Mouse (Mus musculus) neural tube, embryonic 14.5 days (tissue): ENCODE results near the gene Mb21d2. TPM values are rescaled to one million over a fixed set of nuclear protein-coding genes. Genes with fewer than 3 reads are reported as not detected.

Experiments
- ATAC-seq: fragments of 200-750 bp; cut with Nextera tagmentation; 2 replicates; pipeline ENCODE4 v1.8.0; 2017; ENCODE audit warnings: low read depth, mild to moderate bottlenecking, moderate TSS enrichment, moderate library complexity
- H3K27ac ChIP-seq: fragments of 300-500 bp; sonication (generic); 2 replicates; pipeline ENCODE4 v1.5.1; 2014; ENCODE audit warnings: low read depth, mild to moderate bottlenecking, control low read depth, low read length, moderate library complexity, mixed read lengths
- H3K27me3 ChIP-seq: fragments of 300-500 bp; sonication (generic); 2 replicates; pipeline ENCODE4 v1.6.1; 2014; ENCODE audit warnings: low read length; ENCODE audit not compliant: control insufficient read depth, insufficient read depth
- H3K36me3 ChIP-seq: fragments of 300-500 bp; sonication (generic); 2 replicates; pipeline ENCODE4 v1.6.1; 2014; ENCODE audit warnings: low read length, mixed read lengths; ENCODE audit not compliant: control insufficient read depth, insufficient read depth
- H3K4me1 ChIP-seq: fragments of 300-500 bp; sonication (generic); 2 replicates; pipeline ENCODE4 v1.6.1; 2014; ENCODE audit warnings: low read length; ENCODE audit not compliant: control insufficient read depth, insufficient read depth
- H3K4me2 ChIP-seq: fragments of 300-500 bp; sonication (generic); 2 replicates; pipeline ENCODE4 v1.6.1; 2014; ENCODE audit warnings: mild to moderate bottlenecking, low read depth, low read length, control low read depth
- H3K4me3 ChIP-seq: fragments of 300-500 bp; sonication (generic); 2 replicates; pipeline ENCODE4 v1.5.1; 2014; ENCODE audit warnings: low read depth, low read length, control low read depth, mixed read lengths
- H3K9ac ChIP-seq: fragments of 300-500 bp; sonication (generic); replicated peaks from 2 replicates; pipeline ENCODE4 v1.6.1; 2014; ENCODE audit warnings: low read depth, mild to moderate bottlenecking, control low read depth, low read length, mixed read lengths
- H3K9me3 ChIP-seq: fragments of 300-500 bp; sonication (generic); 2 replicates; pipeline ENCODE4 v1.6.1; 2016; ENCODE audit warnings: low read length; ENCODE audit not compliant: control insufficient read depth
- WGBS: fragments of 180-500 bp; shearing (Covaris S2); extraction: QIAGEN DNeasy Blood & Tissue Kit; methylation state at CpG from one replicate; pipeline ENCODE4 v1.1.7; 2014; 5-methylcytosine and 5-hydroxymethylcytosine counted together
- polyA plus RNA-seq: library from polyadenylated mRNA; unstranded; fragments of >200 nt; fragmentation: Nextera tagmentation; extraction: Ambion mirVana; gene quantifications from 2 replicates; pipeline ENCODE4 v1.2.1, GENCODE M21; 2014

Mb21d2 gene
- polyA plus RNA-seq, 1 experiment from 2014 or later, result 18.7 TPM

DNA sequence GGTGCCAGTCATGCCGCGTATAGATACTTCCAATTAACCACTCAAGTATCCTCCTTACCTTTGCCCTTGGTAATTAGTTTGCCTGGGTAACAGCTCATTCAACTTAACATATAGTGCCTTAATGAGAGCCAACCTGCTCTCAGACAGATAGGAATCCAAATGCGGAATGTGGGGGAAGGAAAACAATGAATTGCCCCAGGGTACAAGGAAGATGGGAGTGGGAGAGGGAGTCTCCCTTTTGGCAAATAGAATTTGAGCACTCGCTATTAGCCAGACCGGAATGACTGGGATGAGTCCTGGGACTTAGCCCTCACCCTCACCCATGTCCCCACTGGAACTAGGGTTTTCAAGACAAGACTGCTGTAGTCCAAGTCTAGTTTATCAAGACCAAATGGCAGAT lies 953 bp upstream of the Mb21d2 start:
- H3K27me3 ChIP-seq, result no peaks in the 10 kb centered on the region
- peaks cover 14% of the 10 kb centered on the region for H3K4me1 ChIP-seq
- no peaks in the 10 kb centered on the region for H3K9me3 ChIP-seq
- H3K4me2 ChIP-seq, result peak overlapping the region; percentile 72
- WGBS, result 6% methylated on average over 5 of the region's 5 CpGs
- H3K27ac ChIP-seq, result no peak overlapping the region; the same call in 1 of the 2 replicates
- ATAC-seq, result no peak
- no peaks in the 10 kb centered on the region for H3K36me3 ChIP-seq
- H3K4me3 ChIP-seq, result peak overlapping the region; percentile 93
- no peak overlapping the region; the same call in 1 of the 2 replicates for H3K9ac ChIP-seq

GRCm38 (mm10) chr16:28929686-28930291 lies 316 bp upstream of the Mb21d2 start:
- Histone ChIP-seq H3K9me3 (no peaks in the 10 kb centered on the region), H3K27ac (peak overlapping the region; percentile 90), H3K36me3 (no peaks in the 10 kb centered on the region), H3K4me2 (peak overlapping the region; percentile 72), H3K27me3 (no peaks in the 10 kb centered on the region), H3K4me3 (peak overlapping the region; percentile 93), H3K4me1 (peaks cover 14% of the 10 kb centered on the region), H3K9ac (peak overlapping the region; percentile 78)
- WGBS, result under 1% methylated on average over 66 of the region's 66 CpGs
- ATAC-seq, result peak; percentile 75

- ATAC-seq, result peak; percentile 48; the same call in 1 of the 2 replicates
- H3K9me3 ChIP-seq, result no peaks in the 10 kb centered on the region
- H3K9ac ChIP-seq, result peak overlapping the region; percentile 78
- WGBS, result under 1% methylated on average over 10 of the region's 10 CpGs
- H3K27me3 ChIP-seq, result no peaks in the 10 kb centered on the region
- peak overlapping the region; percentile 72 for H3K4me2 ChIP-seq
- peak overlapping the region; percentile 93 for H3K4me3 ChIP-seq
- H3K36me3 ChIP-seq, result no peaks in the 10 kb centered on the region
- H3K27ac ChIP-seq, result peak overlapping the region; percentile 90; the same call in 1 of the 2 replicates
- peaks cover 14% of the 10 kb centered on the region for H3K4me1 ChIP-seq
Measured at GRCm38 (mm10) chr16:28928466-28928814, 1.0 kb downstream of the Mb21d2 start.

DNA sequence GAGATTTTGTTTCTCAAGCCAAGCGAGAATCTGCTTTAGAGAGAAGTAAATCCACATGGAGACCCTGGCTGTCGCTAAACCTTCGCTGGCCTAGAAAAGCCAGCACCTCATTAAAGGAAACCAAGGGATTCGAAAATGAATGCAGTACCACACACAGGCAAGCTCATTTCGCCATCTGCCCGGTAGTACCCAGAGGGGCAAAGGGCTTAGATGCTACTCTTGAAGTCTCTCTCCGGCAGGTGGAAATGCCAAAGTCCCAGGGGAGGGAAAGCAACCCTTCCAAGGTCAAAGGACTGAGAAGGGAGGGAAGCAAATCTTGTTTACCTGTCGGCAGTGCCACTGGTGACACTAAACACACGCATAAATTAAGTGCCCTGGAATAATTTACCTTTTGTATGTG lies 2.1 kb downstream of the Mb21d2 start:
- peak overlapping the region; percentile 72 for H3K4me2 ChIP-seq
- H3K9ac ChIP-seq, result peak overlapping the region; percentile 46
- peaks cover 14% of the 10 kb centered on the region for H3K4me1 ChIP-seq
- no peak overlapping the region for H3K27ac ChIP-seq
- 13% methylated on average over 9 of the region's 9 CpGs for WGBS
- no peaks in the 10 kb centered on the region for H3K36me3 ChIP-seq
- no peaks in the 10 kb centered on the region for H3K9me3 ChIP-seq
- no peak for ATAC-seq
- no peaks in the 10 kb centered on the region for H3K27me3 ChIP-seq
- peak overlapping the region; percentile 93 for H3K4me3 ChIP-seq

GRCm38 (mm10) chr16:28919320-28919885 lies 10.1 kb downstream of the Mb21d2 start:
- Histone ChIP-seq H3K27me3 (no peaks in the 10 kb centered on the region), H3K4me1 (no peaks in the 10 kb centered on the region), H3K4me3 (no peak overlapping the region), H3K27ac (no peak overlapping the region), H3K9ac (no peak overlapping the region), H3K9me3 (no peaks in the 10 kb centered on the region), H3K36me3 (no peaks in the 10 kb centered on the region), H3K4me2 (no peak overlapping the region)
- WGBS, result 59% methylated on average over 11 of the region's 11 CpGs
- no peak for ATAC-seq

DNA sequence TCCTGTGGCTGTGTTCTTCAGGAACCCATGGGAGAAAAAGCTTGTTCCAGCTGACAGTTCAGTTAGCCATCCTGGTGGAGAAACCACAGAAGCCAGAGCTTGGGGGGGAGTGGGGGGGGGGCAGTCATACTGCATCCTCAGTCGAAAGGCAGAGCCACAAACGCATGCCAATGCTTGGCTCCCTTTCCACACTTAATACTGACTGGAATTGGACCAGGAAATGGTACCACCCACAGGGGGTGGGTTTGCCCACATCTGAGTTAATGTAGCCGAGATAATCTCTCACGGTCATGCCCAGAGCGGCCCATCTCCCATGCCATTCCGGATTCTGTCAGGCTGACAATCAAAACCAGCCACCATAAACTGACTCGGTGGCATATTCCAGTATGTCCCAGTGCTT lies 14.1 kb downstream of the Mb21d2 start:
- Histone ChIP-seq H3K4me2 (no peak overlapping the region), H3K27ac (no peak overlapping the region), H3K9ac (no peak overlapping the region), H3K27me3 (no peaks in the 10 kb centered on the region), H3K4me3 (no peak overlapping the region), H3K4me1 (no peaks in the 10 kb centered on the region), H3K36me3 (no peaks in the 10 kb centered on the region), H3K9me3 (no peaks in the 10 kb centered on the region)
- no peak for ATAC-seq
- WGBS, result 69% methylated on average over 7 of the region's 7 CpGs

DNA sequence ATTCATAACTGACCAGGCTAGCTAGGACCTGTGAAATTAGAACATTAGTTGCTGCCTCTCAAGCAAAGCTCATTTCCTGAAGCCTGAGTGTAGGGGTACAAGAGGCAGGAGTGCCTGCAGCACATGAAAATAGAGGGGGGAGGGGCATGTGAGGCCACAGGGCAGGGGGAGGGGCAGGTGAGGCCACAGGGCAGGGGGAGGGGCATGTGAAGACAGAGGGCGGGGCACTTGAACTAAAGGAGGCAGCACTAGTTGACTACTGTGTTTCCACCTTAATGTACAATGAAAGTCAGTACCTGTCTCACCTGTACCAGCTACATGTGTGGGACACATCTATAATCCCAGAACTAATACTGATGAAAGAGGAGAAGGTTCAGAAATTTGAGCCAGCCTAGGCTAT lies 14.8 kb downstream of the Mb21d2 start:
- no peak overlapping the region for H3K4me2 ChIP-seq
- H3K9ac ChIP-seq, result no peak overlapping the region
- ATAC-seq, result no peak
- H3K4me1 ChIP-seq, result no peaks in the 10 kb centered on the region
- no peaks in the 10 kb centered on the region for H3K36me3 ChIP-seq
- H3K4me3 ChIP-seq, result no peak overlapping the region
- no peak overlapping the region for H3K27ac ChIP-seq
- no peaks in the 10 kb centered on the region for H3K27me3 ChIP-seq
- H3K9me3 ChIP-seq, result no peaks in the 10 kb centered on the region
- 90% methylated on average over 1 of the region's 1 CpGs for WGBS

- H3K9ac ChIP-seq, result no peak overlapping the region
- H3K4me3 ChIP-seq, result no peak overlapping the region
- H3K4me1 ChIP-seq, result no peaks in the 10 kb centered on the region
- H3K4me2 ChIP-seq, result no peak overlapping the region
- H3K36me3 ChIP-seq, result no peaks in the 10 kb centered on the region
- no peak overlapping the region for H3K27ac ChIP-seq
- no peak for ATAC-seq
- WGBS, result 77% methylated on average over 15 of the region's 15 CpGs
- H3K27me3 ChIP-seq, result no peaks in the 10 kb centered on the region
- H3K9me3 ChIP-seq, result no peaks in the 10 kb centered on the region
Measured at GRCm38 (mm10) chr16:28911414-28912050, 17.9 kb downstream of the Mb21d2 start.
